Mouse (Mus musculus): ENCODE measurements around the gene Slc52a3.

Slc52a3 gene

GRCm38 (mm10) chr2:151999669-152000290 lies 3.5 kb downstream of the Slc52a3 start:
- no peak for DNase-seq

DNA sequence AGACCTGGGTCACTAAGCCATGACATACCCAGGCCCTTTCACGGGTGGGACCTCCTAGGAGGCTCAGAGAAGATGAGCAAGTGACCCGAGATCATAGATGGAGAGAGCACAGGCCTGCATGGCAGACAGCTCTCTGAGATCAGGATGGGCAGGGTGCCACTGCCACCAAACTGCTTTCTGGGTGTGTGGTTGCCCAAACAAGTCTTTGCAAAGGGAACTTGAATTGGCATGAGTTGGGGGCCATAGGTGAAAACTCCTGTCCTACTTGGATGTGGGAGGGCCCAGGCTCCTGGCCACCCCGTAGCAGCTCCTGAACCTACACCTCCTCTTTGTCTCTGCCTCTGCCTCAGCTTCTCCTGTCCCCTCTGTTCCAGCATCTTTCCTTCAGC lies 4.0 kb downstream of the Slc52a3 start:
- DNase-seq, result no peak

DNA sequence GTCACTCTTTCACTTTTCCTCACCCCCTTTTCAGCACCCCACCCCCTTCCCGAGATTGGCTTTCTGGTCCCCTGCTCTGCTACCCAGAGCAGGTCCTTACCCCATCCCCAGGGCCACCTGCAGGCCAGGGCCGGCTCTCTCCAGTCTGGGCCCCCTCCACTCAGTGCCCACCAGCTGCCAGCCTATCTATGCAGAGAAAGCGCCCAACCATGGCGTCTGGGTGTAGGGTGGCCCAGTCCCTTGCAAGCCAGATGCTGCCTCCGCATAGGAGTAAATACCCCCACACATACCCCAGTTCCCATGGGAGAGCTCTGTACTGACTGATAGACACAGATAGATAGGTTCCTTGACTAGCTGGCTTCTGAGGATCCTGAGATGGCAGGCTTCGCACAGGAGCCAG lies 4.4 kb downstream of the Slc52a3 start:
- DNase-seq, result no peak

DNA sequence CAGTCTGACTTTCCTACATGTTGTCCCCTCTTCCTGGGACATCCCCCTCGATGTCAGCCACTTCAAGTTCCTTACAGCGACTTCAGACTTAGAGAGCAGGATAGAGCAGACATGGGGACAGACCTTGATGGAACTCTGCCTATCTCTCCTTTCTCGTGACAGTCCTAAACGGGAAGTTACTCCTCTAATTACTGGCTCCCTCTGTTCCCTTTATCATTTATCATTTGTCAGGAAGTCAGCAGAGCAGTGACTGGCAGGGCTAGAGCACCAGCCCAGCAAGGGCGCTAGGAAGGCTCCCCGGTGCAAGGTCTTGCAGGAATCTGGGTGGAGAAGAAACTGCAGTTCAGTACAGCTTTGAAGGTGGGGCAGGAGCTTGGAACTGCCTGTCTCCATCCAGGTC lies 6.2 kb downstream of the Slc52a3 start:
- DNase-seq, result no peak

DNA sequence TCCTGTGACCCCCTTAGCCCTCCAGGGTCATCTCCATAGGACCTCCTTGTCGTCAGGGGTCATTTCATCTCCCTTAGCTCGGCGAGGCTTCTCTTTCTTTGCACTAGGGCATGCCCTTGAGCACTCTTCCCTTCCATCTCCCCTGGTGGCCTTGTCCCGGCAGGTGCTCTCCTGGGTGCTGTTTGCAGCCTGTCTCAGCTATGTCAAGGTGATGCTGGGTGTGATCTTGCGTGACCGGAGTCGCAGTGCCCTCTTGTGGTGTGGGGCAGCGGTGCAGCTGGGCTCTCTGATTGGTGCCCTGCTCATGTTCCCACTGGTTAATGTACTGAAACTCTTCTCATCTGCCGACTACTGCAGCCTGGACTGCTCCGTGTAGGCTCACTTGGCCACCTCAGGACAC lies 11.5 kb downstream of the Slc52a3 start:
- DNase-seq, result no peak

DNA sequence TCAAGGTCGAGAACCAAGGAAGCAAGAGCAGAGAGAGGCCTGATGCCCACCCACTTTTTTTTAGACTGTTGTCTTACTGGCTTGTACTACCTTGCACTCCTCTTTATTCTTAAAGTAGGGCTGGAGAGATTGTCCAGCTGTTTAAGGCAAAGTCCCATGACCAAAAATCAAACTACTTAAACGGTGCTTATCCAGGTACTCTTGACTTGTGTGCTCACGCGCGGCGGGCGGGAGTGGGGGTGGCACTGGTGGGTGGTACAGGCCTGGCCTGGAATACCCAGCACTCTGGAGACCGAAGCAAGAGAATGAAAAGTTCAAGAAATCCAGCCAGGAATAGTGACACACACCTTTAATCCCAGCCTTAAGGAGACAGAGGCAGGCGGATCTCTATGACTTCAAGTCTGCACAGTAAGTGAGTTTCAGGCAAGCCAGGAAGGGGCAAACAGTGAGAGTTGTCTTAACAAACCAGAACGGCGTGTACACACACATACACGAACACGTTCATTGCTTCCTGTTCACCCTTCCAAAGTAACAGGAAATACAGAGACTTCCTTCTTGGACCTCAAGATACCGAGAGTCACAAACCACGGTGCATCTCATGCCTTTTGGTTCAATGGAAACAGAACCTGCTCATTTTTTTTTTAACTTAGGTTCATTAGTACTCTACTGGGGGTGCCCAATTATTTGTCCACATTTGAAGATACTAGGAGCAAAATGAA lies 12.9 kb downstream of the Slc52a3 start:
- DNase-seq, result no peak

DNA sequence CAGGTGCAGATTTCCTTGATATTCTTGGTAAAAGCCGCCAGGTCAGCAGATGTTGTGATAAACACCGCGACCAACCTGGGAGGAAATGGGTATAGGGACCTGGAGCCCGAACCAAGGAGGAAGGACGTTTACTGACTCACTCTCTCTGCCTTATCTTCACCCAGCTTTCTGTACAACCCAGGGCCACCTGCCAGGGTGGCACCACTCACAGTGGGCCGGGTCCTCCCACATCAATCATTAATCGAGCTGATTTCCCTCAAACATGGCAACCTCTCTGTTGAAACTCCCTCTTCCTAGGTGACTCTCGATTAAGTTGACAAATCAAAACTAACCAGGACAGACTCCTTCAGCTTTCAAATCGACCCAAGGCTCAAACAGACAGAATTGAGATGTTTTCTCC lies 13.9 kb downstream of the Slc52a3 start:
- DNase-seq, result no peak

DNA sequence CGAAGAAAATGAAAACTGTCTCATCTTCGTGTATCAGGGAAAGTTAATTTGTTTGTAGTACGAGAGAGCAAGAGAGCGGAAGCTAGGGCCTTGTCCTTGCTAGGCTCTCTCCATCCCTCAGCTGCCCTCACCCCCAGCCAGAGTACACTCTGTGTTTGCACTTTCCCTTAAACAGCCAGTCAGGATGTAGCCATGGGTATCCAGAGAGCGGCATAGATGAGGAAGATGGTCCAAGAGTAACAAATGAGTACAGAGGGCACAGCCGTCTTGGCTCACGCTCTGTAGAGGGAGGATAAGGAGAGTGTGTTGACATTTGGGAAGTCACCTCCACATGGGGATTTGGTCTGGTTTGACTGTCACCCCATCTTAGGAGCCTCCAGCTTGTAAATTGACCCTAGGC lies 14.3 kb downstream of the Slc52a3 start:
- DNase-seq, result no peak

GRCm38 (mm10) chr2:152011724-152012123 lies 15.4 kb downstream of the Slc52a3 start:
- DNase-seq, result no peak

DNA sequence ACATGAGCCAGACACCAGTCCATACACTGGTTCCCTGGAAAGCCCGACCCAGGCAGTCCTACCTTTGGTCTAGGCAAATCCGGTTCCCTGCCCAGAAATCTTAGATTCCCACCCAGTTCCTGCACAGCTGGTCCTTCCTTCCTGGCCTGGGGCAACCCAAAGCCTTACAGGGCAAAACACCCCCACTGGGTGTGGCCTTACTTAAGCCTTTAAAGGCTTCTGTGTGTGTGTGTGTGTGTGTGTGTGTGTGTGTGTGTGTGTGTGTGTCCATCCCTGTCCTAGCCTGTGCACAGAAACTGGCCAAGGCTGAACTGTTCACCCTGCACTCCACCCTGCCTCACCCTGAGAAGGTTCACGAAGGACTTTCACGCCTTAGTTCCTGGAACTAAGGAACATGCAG lies 15.9 kb downstream of the Slc52a3 start:
- no peak for DNase-seq

DNA sequence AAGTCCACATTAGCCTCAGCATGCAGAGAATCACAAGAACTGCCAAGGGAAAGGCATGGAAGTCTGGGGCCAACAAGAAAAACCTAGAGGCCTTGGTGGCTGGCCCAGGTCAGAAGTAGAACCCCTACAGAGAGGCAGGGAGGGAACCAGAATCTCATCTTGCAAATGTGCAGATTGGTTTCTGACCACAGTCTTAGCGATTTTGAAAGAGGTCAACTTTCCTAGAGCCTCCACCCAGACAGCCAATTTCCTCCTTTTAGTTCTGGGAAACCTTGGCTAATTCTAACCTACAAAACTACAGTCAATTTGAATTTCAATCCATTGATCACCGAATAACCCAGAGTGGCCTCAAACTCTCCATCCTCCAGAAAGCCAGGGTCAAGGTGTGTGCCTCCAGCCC lies 16.4 kb downstream of the Slc52a3 start:
- DNase-seq, result no peak

- no peak for DNase-seq
Observed at GRCm38 (mm10) chr2:152015997-152016396, 19.7 kb downstream of the Slc52a3 start.

- DNase-seq, result no peak
Observed at GRCm38 (mm10) chr2:152016666-152017065, 20.4 kb downstream of the Slc52a3 start.

DNA sequence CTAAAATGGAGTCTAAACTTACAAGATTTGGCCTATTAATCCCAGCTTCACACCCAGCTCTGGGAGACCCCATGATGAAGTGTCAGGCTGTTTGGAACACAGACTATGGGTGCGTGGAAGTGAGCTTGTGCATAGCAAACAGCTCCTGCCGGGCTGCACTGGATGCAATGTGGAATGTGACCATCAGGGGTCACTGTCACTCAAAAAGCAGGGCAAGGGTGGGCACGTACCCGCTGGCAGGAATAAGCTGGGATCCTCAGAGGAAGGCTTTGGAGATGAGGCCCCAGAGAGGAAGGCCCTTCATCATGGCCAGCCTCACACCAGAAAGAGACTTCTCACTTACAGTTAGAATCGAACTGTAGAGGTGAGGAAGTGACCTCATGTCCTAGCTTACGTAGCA lies 23.9 kb downstream of the Slc52a3 start:
- DNase-seq, result peak; percentile 22

DNA sequence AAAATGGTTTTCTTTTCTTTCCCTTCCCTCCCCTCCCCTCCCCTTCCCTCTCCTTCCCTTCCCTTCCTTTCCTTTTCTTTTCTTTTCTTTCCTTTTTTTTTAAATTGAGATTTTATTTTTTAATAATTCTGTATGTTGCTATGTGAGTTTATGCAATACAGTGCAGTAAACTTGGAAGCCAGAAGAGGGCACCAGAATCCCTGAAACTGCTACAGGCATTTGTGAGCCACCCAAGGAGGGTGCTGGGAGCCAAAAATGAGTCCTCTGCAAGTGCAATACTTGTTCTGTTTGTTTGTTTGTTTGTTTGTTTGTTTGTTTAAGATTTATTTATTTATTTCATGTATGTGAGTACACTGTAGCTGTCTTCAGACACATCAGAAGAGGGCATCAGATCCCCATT lies 25.7 kb downstream of the Slc52a3 start:
- no peak for DNase-seq

- no peak for DNase-seq
Observed at GRCm38 (mm10) chr2:152024883-152025422, 28.6 kb downstream of the Slc52a3 start.

GRCm38 (mm10) chr2:152029252-152030082 lies 33.2 kb downstream of the Slc52a3 start:
- DNase-seq, result peak; percentile 83

DNA sequence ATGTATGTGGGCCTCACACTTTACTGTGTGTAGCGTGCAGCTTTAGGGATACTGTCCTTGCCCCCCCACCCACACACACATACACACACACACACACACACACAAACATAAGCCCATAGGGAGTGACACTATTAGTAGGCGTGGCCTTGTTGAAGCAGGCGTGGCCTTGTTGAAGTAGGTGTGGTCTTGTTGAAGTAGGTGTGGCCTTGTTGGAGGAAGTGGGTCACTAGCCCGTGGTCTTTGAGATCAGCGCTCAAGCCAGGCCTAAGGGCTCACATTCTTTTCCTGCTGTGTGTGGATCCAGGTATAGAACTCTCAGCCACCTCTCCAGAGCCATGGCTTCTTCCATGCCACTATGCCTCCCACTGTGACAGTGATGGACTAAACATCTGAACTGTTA lies 34.7 kb downstream of the Slc52a3 start:
- DNase-seq, result no peak

DNA sequence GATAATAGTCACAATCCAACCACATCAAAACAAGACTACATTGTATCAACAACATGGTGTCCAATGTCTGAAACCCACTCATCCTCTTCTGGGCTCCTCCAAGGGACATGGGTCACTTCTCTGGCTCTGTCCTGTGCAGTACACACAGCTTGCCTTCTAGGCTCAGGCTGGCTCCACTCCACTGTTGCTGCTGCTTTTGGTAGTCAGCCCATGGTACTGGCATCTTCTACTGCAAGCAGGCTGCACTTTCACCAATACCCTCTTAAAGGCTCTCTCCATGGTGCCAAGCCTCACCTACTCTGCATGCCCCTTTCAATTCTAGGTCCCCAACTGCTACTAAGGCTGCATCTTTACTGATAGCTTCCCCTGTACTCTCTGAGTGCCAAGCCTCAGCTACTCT lies 43.8 kb downstream of the Slc52a3 start:
- no peak for DNase-seq

- no peak for DNase-seq
Observed at GRCm38 (mm10) chr2:152047116-152048002, 51.0 kb downstream of the Slc52a3 start.

- no peak for DNase-seq
Observed at GRCm38 (mm10) chr2:152048003-152048980, 52.0 kb downstream of the Slc52a3 start.

Measured in right cerebral cortex, postnatal 25 days (tissue).